Mouse (Mus musculus) hematopoietic stem cell, adult 5-6 weeks (primary cell): ENCODE measurements around the gene Fam189a1. TPM values are rescaled to one million over a fixed set of nuclear protein-coding genes. Genes with fewer than 3 reads are reported as not detected.

Experiments used
- ATAC-seq, 2 experiments: fragments of 125-278 bp in 1 of 2; replicated peaks in 1 of 2; 2 replicates each; pipeline ENCODE4 v1.8.0; 2016 to 2017; ENCODE audit warnings: inconsistent platforms in 2 of 2, mild to moderate bottlenecking in 2 of 2, moderate number of reproducible peaks in 2 of 2, low read depth in 1 of 2, moderate TSS enrichment in 1 of 2; ENCODE audit not compliant: low FRiP score in 2 of 2, poor library complexity in 2 of 2, severe bottlenecking in 2 of 2, insufficient read depth in 1 of 2, low TSS enrichment in 1 of 2
- total RNA-seq: library from RNA; stranded (forward); fragments of 172-1452, 232-1000 nt; gene quantifications from 2 replicates; pipeline ENCODE4 v1.2.3, GENCODE M21; 2017

Gene Fam189a1
- total RNA-seq, 1 experiment from 2014 or later, result not detected

- no peak for ATAC-seq
These were observed 404.2 kb downstream of the Fam189a1 start for GRCm38 (mm10) chr7:64752133-64752532.

DNA sequence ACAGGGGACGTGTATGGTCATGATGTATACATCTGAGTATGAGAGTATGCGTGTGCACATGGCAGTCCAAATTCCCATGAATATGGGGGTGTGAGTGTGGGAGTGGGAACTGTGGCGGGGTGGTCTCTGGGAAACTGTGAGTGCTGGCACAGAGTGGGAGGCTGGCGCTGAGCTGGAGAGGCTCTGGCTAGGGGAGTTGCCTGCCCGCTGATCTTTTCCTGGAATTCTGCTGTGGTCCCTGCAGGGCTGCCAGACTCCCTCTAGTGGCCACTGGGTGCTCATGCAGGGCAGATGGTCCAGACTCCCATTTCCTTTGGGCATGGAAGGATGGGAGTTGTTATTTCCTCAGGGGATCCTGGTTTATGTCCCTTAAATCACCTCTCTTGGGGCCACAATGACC is 404.9 kb downstream of the Fam189a1 start:
- peak; percentile 55 to 66; a peak in 3 of 4 replicates for ATAC-seq

DNA sequence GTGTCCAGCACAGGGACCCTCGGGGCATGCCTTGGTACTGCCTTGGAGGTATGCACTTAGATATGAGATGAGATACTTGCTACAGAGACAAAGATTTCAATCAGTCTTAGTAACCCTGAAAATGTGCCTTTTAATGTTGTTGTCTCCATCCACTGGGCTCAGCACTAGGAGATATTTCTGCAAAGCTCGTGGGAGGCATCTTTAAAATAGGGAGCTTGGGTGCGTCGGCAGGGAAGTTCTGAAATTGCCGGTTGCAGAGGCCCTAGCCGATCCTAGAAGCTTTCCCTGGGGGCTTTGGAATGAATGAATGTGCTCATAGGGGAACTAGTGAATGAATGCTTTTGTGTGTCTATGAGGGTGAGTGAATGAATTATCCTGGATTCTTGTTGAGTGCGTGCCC is 412.8 kb downstream of the Fam189a1 start:
- no peak for ATAC-seq

DNA sequence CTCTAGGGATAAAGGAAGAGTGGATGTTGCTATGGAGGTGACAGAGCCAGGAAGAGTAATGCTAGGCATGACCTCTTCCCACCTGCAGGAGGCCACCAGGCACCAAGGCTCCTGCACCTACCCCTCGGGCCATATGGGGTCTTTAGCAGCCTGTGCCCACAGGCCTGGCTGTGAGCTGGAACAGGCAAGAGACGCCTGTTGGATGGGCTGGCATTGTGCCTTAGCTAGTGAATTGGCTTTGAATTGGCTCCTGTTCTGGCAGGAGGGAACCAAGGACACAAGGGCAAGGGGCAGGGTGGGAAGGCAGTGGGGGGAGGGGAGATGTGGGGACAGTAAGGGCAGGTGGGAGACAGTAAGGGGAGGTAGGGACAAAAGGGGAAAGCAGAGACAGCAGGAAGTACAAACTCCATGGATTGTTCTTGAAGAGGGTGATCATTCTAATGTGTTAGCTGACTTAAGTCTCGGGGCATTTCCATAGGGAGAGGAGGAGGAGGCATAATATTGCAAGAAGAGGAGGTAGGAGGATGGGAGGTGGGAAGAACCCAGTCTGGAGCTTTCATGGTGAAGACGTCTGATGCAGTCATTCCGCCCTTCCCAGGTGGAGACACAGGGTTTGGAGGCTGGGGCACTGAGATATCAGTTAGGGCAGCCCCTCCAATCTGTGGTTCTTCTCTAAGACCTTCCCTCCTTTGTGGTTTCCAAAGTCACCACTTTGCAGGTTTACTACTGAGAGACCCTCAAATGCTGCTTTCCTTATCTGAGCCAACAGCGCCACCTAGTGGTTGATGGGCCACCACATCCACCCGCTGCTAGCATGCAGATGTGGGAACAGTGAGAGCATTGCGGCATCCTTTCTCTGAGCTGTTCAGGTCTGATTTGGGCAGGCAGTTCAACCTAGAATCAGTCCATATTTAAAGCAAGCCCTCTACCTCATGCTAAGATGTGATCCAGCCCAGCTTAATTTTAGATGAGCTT is 414.8 kb downstream of the Fam189a1 start:
- ATAC-seq, result peak; percentile 77 to 79

DNA sequence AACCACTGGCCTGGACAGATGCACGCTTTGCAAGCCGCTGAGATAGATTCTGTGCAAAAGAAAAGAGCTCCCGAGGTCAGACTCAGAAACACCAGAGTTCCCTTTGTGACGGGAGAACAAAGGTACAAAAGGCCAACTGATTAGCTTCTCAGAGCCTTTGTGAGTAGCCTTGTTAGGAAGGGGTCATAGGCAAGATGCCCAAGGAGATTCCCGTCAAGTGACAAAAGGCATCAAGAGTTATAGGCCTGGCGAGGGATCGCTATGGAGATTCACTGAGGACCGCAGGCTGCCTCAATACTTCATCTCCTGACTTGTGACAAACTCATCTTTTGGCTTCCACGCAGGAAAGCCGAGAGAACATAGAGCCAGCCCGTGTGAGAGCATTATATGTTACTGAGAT is 417.2 kb downstream of the Fam189a1 start:
- ATAC-seq, result no peak

DNA sequence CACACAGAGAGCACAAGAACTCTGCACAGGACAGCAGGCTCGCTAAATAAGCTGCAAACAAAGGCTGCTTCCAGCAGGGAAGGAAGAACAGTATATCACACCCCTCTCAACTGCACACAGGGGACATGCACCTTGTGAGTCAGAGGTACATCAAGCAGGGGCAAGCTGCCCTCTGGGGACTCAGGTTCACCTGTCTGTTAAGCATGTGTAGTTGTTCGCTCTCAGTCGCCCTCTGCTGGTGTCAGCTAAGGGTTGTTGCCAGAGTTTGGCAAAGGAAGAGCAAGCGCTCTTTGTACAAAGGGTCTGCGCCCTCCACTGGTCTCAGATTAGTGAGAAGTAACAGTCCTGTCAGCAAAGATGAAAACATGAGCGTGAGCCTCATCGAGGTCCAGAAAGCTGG is 426.6 kb downstream of the Fam189a1 start:
- no peak; a peak in 2 of 4 replicates for ATAC-seq

- ATAC-seq, result no peak
These were observed 427.6 kb downstream of the Fam189a1 start for GRCm38 (mm10) chr7:64728816-64729215.

DNA sequence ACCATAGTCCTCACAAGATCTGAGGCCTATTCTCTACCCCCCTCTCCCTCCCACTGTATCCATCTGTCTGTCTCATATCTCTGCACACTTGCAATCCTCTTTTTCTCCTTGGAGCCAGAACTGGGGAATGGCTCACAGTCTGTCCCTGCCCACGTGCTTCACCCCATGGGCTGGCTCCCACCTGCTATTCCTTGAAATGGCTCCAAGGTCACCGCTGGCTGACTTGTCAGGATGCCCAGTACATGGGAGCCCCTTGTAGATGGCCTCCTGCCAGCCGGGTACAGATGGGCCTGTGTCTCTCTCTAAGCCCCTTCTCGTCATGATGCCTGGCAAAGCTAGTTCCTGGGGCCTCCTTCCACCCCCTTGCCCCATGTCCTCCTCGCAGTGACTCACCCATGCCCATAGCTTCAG is 428.2 kb downstream of the Fam189a1 start:
- ATAC-seq, result no peak

- no peak for ATAC-seq
These were observed 430.2 kb downstream of the Fam189a1 start for GRCm38 (mm10) chr7:64725967-64726695.

DNA sequence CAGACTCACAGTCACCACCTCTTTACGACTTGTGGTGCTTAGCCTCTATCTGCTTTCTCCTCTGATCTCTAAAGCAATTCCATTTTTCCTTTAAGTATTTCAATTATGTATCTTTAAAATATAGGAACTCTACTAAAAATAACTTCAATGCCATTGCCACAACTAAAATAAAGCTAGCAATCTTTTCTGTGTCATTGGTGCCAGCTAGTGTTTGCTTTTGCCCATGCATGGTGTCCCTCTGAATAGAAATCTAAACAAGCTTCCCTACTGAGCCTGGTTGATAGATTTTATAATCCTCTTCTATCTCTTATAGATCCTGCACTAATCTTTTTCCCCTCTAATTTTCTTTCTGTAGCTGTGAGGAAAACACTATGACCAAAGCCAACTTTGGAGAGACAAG is 432.0 kb downstream of the Fam189a1 start:
- ATAC-seq, result no peak

GRCm38 (mm10) chr7:64723313-64723712 is 433.1 kb downstream of the Fam189a1 start:
- no peak for ATAC-seq

DNA sequence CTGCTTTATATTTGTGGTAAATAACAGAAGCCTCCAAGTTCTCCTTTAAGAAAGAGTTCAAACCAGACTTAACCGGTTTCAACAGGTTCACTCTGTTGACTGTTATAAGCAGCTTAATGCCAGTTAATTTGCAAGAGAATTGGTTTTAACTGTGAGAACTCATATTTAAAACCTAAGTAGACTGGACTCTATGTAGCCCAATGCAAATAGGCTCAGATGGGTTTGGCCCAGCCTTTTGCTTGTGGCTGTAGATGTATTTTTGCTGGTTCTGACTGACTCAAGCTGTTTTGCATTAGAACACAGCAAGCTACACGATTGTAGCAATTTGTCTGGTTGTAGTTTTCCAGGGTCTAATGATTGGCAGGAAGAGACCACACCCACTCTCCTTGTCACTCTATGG is 440.1 kb downstream of the Fam189a1 start:
- ATAC-seq, result no peak

DNA sequence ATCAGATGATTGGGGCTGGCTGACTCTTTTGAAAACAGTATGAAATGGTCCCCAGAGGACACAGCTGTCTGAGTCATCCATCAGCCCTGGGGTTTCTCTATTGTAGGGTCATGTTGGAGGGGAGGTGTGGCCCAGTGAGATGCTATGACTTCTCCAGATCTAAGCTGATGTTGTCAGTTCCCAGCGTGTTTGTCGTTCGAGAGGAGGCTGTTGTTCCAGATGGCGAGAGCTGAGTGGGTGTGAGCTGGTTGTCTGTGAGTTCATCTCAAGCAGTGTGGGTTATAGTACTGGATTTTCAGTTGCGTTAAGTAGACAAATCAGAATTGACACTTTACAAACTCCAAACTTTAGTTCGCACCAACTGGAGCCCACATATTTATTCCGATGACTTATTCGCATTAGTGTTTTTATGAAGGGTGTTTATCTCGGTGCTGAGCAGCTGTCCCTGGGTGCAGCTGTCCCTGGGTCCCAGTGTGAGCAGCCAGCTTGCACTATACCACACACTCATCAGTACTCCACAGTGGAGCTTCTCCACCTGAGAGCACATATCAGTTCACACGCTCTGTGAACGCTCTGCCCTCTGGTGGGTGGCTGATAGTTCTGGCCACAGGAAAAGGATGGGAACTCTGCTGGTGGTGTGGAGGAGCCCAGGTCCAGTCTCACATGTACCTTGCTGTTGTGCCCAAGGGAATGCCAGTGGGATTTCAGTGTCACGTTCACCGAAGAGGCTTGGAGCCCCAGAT is 446.7 kb downstream of the Fam189a1 start:
- no peak for ATAC-seq

GRCm38 (mm10) chr7:64708176-64708575 is 448.2 kb downstream of the Fam189a1 start:
- ATAC-seq, result no peak
